Mouse (Mus musculus) embryonic facial prominence, embryonic 14.5 days (tissue): ENCODE results near the gene Erfe. TPM values are rescaled to one million over a fixed set of nuclear protein-coding genes. Genes with fewer than 3 reads are reported as not detected.
A peak's percentile ranks its signal among the peaks of the same experiment; 100 is the strongest.

Source experiments
- ATAC-seq: fragments of 200-750 bp; cut with Nextera tagmentation; 2 replicates; pipeline ENCODE4 v1.8.0; 2017; ENCODE audit warnings: low read depth, moderate number of reproducible peaks, moderate TSS enrichment
- DNase-seq: peaks from one replicate; pipeline ENCODE4 v3.0.0-alpha.2; 2015; ENCODE audit warnings: low spot score
- H3K27ac ChIP-seq: fragments of 300-500 bp; sonication (generic); replicated peaks from 2 replicates; pipeline ENCODE4 v1.5.1; 2014; ENCODE audit warnings: low read depth, mild to moderate bottlenecking, low read length, moderate library complexity
- H3K27me3 ChIP-seq: fragments of 300-500 bp; sonication (generic); replicated peaks from 2 replicates; pipeline ENCODE4 v1.6.1; 2014; ENCODE audit warnings: low read length; ENCODE audit not compliant: control insufficient read depth, insufficient read depth
- H3K36me3 ChIP-seq: fragments of 300-500 bp; sonication (generic); 2 replicates; pipeline ENCODE4 v1.6.1; 2014; ENCODE audit warnings: low read length, mixed read lengths; ENCODE audit not compliant: control insufficient read depth, insufficient read depth
- H3K4me1 ChIP-seq: fragments of 300-500 bp; sonication (generic); 2 replicates; pipeline ENCODE4 v1.6.1; 2014; ENCODE audit warnings: antibody characterized with exemption, low read length; ENCODE audit not compliant: control insufficient read depth, insufficient read depth
- H3K4me2 ChIP-seq: fragments of 300-500 bp; sonication (generic); 2 replicates; pipeline ENCODE4 v1.6.1; 2014; ENCODE audit warnings: low read depth, mild to moderate bottlenecking, low read length, moderate library complexity, mixed read lengths
- H3K4me3 ChIP-seq: fragments of 300-500 bp; sonication (generic); 2 replicates; pipeline ENCODE4 v1.5.1; 2014; ENCODE audit warnings: low read depth, mild to moderate bottlenecking, low read length
- H3K9ac ChIP-seq: fragments of 300-500 bp; sonication (generic); 2 replicates; pipeline ENCODE4 v1.6.1; 2014; ENCODE audit warnings: low read depth, mild to moderate bottlenecking, low read length, moderate library complexity, mixed read lengths
- H3K9me3 ChIP-seq: fragments of 300-500 bp; sonication (generic); 2 replicates; pipeline ENCODE4 v1.6.1; 2016; ENCODE audit warnings: low read length; ENCODE audit not compliant: control insufficient read depth
- WGBS: fragments of 180-500 bp; shearing (Covaris S2); extraction: QIAGEN DNeasy Blood & Tissue Kit; methylation state at CpG from one replicate; pipeline ENCODE4 v1.1.7; 2014; 5-methylcytosine and 5-hydroxymethylcytosine counted together
- polyA plus RNA-seq: library from polyadenylated mRNA; unstranded; fragments of >200 nt; fragmentation: Nextera tagmentation; extraction: Ambion mirVana; gene quantifications from 2 replicates; pipeline ENCODE4 v1.2.1, GENCODE M21; 2014

Erfe gene
- polyA plus RNA-seq, 1 experiment from 2014 or later: 1.5 TPM

- no peak for ATAC-seq
- no peak overlapping the region for H3K9ac ChIP-seq
- H3K36me3 ChIP-seq: peaks cover 84% of the 10 kb centered on the region
- H3K27me3 ChIP-seq: no peaks in the 10 kb centered on the region
- no peak overlapping the region for H3K4me3 ChIP-seq
- WGBS: 97% methylated on average over 5 of the region's 5 CpGs
- H3K4me1 ChIP-seq: no peaks in the 10 kb centered on the region
- no peak for DNase-seq
- no peak overlapping the region for H3K4me2 ChIP-seq
- no peaks in the 10 kb centered on the region for H3K9me3 ChIP-seq
- H3K27ac ChIP-seq: no peak overlapping the region
Observed at GRCm38 (mm10) chr1:91390369-91390768, 24.1 kb downstream of the Erfe start.

- Histone ChIP-seq H3K27me3 (no peaks in the 10 kb centered on the region), H3K4me1 (peaks cover 15% of the 10 kb centered on the region), H3K27ac (peak overlapping the region; percentile 88), H3K9me3 (no peaks in the 10 kb centered on the region), H3K9ac (peak overlapping the region; percentile 95), H3K4me3 (peak overlapping the region; percentile 94), H3K4me2 (peak overlapping the region; percentile 83), H3K36me3 (peaks cover 29% of the 10 kb centered on the region)
- 0% methylated on average over 12 of the region's 12 CpGs for WGBS
- ATAC-seq (no peak), DNase-seq (no peak)
Observed at GRCm38 (mm10) chr1:91397927-91398259, 31.7 kb downstream of the Erfe start.

GRCm38 (mm10) chr1:91398260-91399062 is 32.2 kb downstream of the Erfe start, which contains the start of gene Ilkap:
Ilkap (minus strand) TSS chr1:91398815.
- H3K27me3 ChIP-seq: no peaks in the 10 kb centered on the region
- DNase-seq (peak; percentile 92), ATAC-seq (peak; percentile 97)
- peak within 1 kb of the TSS; percentile 94 for H3K4me3 ChIP-seq
- WGBS: 0% methylated on average over 46 of the region's 91 CpGs
- H3K4me1 ChIP-seq: peaks cover 15% of the 10 kb centered on the region
- H3K9ac ChIP-seq: peak within 1 kb of the TSS; percentile 95
- no peaks in the 10 kb centered on the region for H3K9me3 ChIP-seq
- peak within 1 kb of the TSS; percentile 83 for H3K4me2 ChIP-seq
- H3K27ac ChIP-seq: peak within 1 kb of the TSS; percentile 88
- H3K36me3 ChIP-seq: peaks cover 23% of the 10 kb centered on the region

GRCm38 (mm10) chr1:91404976-91405375 is 38.7 kb downstream of the Erfe start:
- Histone ChIP-seq H3K4me3 (no peak overlapping the region), H3K9me3 (no peaks in the 10 kb centered on the region), H3K27ac (no peak overlapping the region), H3K9ac (no peak overlapping the region), H3K4me1 (no peaks in the 10 kb centered on the region), H3K4me2 (no peak overlapping the region), H3K36me3 (no peaks in the 10 kb centered on the region), H3K27me3 (no peaks in the 10 kb centered on the region)
- 11% methylated on average over 1 of the region's 1 CpGs for WGBS
- peak; percentile 52 for DNase-seq
- no peak for ATAC-seq

GRCm38 (mm10) chr1:91405406-91406169 is 39.4 kb downstream of the Erfe start:
- 71% methylated on average over 23 of the region's 23 CpGs for WGBS
- DNase-seq (no peak), ATAC-seq (no peak)
- no peaks in the 10 kb centered on the region for H3K27me3 ChIP-seq
- no peaks in the 10 kb centered on the region for H3K4me1 ChIP-seq
- no peaks in the 10 kb centered on the region for H3K9me3 ChIP-seq
- H3K4me2 ChIP-seq: no peak overlapping the region
- no peaks in the 10 kb centered on the region for H3K36me3 ChIP-seq
- no peak overlapping the region for H3K9ac ChIP-seq
- H3K4me3 ChIP-seq: no peak overlapping the region
- H3K27ac ChIP-seq: no peak overlapping the region

GRCm38 (mm10) chr1:91407819-91408218 is 41.6 kb downstream of the Erfe start:
- no peak overlapping the region for H3K4me2 ChIP-seq
- no peak overlapping the region for H3K27ac ChIP-seq
- DNase-seq (no peak), ATAC-seq (no peak)
- H3K4me3 ChIP-seq: no peak overlapping the region
- no peaks in the 10 kb centered on the region for H3K9me3 ChIP-seq
- peaks cover 9% of the 10 kb centered on the region for H3K4me1 ChIP-seq
- H3K27me3 ChIP-seq: 0 out of 2 replicates have a peak, but pooled peaks cover 5% of the 10 kb centered on the region
- H3K36me3 ChIP-seq: no peaks in the 10 kb centered on the region
- no peak overlapping the region for H3K9ac ChIP-seq
- 82% methylated on average over 3 of the region's 4 CpGs for WGBS

- no peak for DNase-seq
- H3K4me2 ChIP-seq: peak overlapping the region; percentile 95
- no peak for ATAC-seq
- 62% methylated on average over 8 of the region's 8 CpGs for WGBS
- H3K36me3 ChIP-seq: no peaks in the 10 kb centered on the region
- H3K9ac ChIP-seq: peak overlapping the region; percentile 74
- peak overlapping the region; percentile 63 for H3K4me3 ChIP-seq
- H3K27me3 ChIP-seq: 0 out of 2 replicates have a peak, but pooled peaks cover 5% of the 10 kb centered on the region
- H3K4me1 ChIP-seq: peaks cover 19% of the 10 kb centered on the region
- H3K9me3 ChIP-seq: no peaks in the 10 kb centered on the region
- no peak overlapping the region for H3K27ac ChIP-seq
Observed at GRCm38 (mm10) chr1:91411631-91412285, 45.5 kb downstream of the Erfe start.

GRCm38 (mm10) chr1:91412286-91413029 is 46.2 kb downstream of the Erfe start:
- Histone ChIP-seq H3K9me3 (no peaks in the 10 kb centered on the region), H3K27ac (peak overlapping the region; percentile 72; the same call in 1 of the 2 replicates), H3K4me3 (peak overlapping the region; percentile 63), H3K36me3 (no peaks in the 10 kb centered on the region), H3K9ac (peak overlapping the region; percentile 74), H3K4me1 (peaks cover 19% of the 10 kb centered on the region), H3K27me3 (0 out of 2 replicates have a peak, but pooled peaks cover 5% of the 10 kb centered on the region), H3K4me2 (peak overlapping the region; percentile 95)
- ATAC-seq (peak; percentile 3; the same call in 1 of the 2 replicates), DNase-seq (peak; percentile 44)
- 3% methylated on average over 7 of the region's 65 CpGs for WGBS
